Mouse (Mus musculus): ENCODE measurements around the gene Taf6.

The Taf6 gene

DNA sequence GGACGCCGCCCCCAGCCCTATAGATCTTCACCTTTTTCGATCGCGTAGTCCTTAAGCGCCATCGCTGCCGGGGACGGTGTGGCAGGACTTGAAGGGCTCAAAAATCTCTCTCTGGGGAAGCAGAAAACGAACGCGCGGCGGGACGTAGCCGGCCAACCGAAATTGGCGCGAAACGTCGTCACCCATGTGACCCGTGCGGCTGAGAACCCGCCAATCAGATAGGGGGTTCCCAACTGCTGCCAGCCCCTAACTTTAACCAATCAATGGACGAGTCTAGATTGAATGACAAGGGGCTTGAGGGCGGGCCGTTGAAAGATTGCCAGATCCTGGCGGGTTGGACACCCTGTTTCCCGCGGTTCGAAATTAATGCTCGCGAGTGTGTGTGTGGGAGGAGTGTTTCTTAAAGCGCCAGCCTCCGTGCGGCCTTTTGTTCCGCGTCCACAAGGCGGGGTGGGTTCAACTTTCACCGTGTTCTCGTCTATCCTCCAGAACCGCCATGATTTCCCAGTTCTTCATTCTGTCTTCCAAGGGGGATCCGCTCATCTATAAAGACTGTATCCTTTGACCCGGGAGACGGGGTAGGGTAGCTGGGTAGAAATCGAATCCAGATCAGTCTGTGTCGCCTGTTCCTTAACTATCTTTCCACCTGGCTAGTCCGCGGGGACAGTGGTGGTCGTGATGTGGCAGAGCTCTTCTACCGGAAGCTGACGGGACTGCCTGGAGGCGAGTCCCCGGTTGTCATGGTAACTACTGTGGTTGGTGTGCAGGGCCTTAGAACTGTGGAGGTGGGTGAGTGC is 15.4 kb downstream of the Taf6 start, which contains the start of the genes Ap4m1 and Mcm7:
TSS of gene Ap4m1 (plus strand) at position 308 of the 797 bp plus-strand sequence.
TSS of gene Mcm7 (minus strand) at position 728 of the 797 bp plus-strand sequence.
- peak; percentile 98 for DNase-seq (ENCODE audit: inconsistent ontology term)

DNA sequence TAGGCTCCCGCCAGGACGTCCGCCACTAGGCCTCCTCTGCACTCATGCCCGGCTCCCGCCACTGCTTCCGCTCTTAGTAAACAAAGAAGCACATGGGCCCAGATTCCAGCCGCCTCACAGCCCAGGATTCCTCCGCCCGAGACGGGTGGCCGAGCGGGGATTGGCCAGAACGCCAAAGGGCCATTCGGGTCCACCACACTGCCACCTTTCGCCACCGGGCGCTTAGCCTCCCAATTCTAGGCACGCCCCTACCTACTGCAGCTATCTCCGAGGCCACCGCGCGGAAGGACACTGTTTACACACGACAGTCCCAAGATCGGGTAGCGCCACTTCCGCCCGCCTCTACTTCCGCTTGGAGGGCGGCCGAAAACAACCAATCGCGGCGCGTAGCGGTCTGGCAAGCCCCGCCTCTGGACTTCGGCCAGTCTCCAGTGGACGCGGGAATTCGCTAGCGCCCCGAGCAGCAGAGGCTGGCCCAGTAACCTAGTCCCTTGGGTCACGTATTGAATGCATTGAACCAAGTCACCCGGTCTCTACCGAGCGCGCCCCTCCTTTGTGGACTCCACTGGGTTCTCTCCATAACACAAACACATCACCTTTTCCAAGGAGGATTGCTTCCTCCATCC is 16.2 kb downstream of the Taf6 start:
- peak; percentile 98 for DNase-seq (ENCODE audit: inconsistent ontology term)

DNA sequence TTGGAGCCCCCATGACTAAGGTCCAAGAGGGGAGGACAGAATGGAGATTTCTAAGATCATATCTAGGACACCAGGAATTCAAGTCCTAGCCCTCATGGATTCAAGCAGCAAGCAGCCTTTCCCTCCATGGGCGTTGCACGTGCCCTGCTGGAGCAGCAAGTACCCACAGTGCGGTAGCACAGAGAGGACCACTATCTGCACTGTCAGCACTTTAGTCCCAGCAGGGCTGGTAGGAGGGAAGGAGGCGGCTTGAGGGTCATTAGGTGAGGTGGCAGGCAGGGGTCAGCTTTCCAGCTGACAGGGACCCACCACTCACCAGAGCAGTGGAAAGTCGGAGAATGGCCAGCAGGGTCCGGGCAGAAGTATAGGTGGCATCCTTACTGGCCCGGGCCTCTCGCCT is 21.7 kb downstream of the Taf6 start:
- DNase-seq (ENCODE audit: inconsistent ontology term) = no peak

DNA sequence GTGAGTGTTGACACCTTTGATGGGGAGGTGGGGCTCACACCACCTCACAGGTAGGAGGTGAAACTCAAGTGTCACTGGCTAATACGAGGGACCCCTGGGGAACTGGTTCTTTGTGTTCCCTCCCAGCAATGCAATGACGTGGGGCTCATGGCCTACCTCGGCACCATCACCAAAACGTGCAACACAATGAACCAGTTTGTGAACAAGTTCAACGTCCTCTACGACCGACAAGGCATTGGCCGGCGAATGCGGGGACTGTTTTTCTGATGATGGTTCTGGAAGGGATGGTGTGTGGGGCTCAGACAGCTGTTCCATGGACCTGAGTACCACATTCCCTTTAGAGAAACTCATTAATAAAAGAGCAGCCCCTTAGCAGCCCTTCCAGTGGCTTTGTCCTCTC is 23.6 kb downstream of the Taf6 start:
- no peak for DNase-seq (ENCODE audit: inconsistent ontology term)

DNA sequence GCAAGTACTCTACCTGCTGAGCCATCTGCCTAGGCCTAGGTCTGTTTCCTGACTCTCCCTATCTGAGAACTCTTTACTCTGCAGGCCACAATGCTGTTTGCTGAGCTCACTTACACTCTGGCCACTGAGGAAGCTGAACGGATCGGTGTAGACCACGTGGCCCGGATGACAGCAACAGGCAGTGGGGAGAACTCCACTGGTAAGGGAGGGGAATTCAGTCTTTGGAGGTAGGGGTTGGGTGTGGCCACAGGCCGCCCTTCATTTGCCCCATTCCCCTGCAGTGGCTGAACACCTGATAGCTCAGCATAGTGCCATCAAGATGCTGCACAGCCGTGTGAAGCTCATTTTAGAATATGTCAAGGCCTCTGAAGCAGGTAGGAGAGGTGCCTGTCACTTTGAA is 24.2 kb downstream of the Taf6 start:
- no peak for DNase-seq (ENCODE audit: inconsistent ontology term)

DNA sequence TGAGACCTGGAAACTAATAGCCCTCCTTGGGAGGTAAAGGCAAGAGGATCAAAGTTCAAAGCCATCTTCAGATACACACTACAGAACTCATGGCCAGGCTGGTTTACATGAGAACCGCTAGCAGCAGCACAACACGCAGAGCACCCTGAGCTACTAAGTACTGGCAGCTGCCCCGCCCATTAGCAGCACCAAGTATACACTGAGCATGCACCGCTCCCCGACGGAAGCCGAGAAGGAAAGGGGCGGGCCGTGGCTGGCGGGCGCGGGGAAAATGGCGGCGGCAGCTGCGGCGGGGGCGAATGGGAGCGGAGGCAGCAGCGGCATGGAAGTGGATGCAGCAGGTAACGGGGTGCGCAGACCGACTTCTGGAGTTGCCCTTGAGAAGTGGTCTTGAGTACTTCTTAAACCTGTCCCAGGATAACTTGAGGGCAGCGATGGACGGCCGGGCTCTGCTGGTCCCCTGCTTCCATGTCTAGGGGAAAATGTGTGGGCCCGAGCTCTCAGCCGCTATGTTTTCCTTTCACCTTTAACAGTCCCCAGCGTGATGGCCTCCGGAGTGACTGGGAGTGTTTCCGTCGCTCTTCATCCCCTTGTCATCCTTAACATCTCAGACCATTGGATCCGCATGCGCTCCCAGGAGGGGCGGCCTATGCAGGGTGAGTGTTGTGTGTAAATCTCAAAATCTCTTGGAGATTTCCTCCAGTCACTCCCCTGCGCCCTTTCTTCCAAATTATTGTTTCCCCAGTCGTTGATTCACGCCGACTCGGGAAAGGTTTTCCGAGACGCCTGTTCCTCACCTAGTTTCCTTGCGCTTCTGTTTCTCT is 26.2 kb downstream of the Taf6 start, which contains the start of gene Cops6:
TSS of gene Cops6 (plus strand) at position 230 of the 824 bp plus-strand sequence.
- DNase-seq (ENCODE audit: inconsistent ontology term) = peak; percentile 91

DNA sequence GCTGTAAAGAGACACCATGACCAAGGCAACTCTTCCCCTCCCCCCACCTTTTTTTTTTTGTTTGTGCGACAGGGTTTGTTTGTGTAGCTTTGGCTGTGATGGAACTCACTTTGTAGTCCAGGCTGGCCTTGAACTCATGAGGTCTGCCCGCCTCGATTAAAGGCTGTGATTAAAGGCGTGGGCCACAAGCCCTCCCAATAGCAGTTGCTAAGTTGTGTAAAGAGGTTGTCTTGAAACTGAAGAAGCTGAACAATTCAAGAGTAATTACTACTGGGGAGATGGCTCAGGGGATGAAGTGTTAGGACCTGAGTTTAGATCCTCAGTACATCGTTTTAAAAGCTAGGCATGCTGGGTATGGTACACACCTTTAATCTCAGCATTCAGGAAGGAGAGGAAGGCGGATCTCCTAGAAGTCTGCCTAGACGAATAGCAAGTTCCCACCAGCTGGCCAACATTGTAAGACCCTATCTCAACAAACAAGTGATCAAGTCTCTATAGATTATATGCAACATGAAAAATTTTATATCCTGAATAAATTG is 27.0 kb downstream of the Taf6 start:
- no peak for DNase-seq (ENCODE audit: inconsistent ontology term)

DNA sequence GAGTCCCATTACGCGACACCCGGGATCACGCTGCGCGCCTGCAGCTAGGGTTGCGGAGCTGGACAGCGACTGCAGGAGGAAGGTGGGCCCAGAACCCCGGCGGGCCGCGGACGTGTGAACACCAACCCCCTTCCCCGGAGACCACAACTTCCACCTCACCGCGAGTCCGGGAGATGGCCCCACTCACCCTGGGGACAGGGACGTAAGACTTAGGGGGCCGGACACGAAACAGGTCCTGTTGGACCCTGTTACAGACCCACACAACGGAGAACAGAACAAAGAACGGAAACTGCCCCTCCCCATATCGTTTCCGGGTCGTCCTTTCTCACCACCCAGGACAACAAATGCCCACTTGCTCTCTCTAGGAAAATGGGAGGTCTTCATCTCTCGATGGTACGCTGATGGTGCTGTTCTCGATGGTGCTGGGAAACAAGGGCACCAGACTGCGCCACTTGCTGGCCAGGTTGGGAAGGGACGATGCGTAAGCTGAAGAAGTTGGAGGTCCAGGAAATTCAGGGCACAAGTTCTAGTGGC is 31.7 kb downstream of the Taf6 start, which contains the start of gene Zfp113:
TSS of gene Zfp113 (minus strand) at position 302 of the 534 bp plus-strand sequence.
- peak; percentile 95 for DNase-seq (ENCODE audit: inconsistent ontology term)

DNA sequence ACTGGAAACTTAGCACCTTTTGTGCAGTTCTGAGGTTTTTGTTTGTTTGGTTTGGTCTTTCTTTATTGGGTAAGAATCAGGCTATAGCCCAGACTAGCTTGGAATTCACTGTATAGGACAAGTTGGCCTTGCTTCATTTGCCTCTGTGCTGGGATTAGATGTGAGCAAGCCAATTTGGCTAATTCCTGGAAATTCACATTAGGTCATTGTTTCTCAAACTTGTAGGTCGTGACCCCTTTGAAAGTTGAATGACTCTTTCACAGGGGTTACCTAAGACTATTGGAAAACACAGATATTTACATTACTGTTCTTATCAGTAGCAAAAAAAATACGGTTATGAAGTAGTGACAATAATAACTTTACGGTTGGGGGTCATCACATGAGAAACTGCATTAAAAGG is 32.9 kb downstream of the Taf6 start:
- DNase-seq (ENCODE audit: inconsistent ontology term) = no peak

DNA sequence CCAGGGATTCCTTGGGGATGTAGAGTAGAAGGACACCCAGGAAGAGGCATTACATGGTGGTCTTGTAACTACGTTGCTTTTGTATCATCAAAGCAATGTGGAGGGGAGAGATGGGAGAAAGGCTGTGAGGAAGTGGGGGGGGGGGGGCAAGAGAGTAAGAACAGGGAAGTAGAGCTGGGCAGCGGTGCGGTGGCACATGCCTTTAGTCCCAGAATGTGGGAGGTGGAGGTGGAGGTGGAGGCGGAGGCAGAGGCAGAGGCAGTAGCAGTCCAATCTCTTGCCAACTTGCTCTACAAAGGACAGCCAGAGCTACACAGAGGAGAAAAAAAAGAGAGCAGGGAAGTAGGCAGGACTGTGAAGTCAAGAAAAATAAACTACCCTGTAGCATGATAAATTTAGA is 48.7 kb downstream of the Taf6 start:
- no peak for DNase-seq (ENCODE audit: inconsistent ontology term)

DNA sequence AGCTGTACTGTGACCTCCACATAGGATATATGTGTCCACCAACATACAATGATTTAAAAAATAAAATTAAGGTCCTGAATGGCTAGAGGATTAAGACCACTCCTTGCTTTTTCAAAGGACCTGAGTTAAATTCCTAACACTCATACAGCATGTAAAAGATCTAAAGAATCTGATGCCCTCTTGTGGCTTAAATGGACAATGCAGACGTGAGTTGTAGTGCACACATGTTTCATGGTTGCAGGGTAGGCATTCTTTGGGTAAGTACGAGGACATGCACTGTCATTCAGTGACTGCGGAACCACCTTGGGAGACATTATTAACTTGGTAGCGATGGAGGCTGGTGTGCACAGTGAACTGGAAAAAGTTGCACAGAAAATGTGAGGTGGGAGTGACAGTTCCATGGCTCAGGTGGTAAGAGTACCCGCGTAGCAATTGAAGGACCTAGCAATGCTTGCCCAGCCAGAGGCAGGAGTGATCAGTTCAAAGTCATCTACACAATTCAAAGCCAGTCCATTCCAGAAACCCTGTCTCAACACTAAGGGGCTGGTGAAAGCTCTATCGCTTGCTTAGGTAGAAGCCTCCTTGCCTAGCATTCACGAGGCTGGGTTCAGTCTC is 49.2 kb downstream of the Taf6 start:
- DNase-seq (ENCODE audit: inconsistent ontology term) = peak; percentile 29

DNA sequence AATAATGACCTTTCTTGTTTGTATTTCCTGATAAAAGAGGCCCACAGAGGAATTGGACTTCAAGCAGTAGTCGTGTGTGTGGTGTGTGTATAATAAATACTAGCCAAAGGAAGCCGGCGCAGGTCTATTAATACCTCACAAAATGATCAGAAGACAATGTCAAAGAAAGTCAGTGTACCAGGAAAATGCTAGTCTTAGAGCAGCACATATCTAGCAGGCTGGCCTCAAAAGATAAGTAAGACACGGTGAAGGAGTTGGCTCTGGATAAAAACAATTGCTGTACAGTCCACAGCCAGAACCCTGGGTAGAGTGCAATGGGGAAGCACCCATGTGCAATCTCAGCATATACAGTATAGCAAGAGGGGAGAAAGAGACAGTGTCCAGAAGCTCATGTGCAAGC is 50.0 kb downstream of the Taf6 start:
- no peak for DNase-seq (ENCODE audit: inconsistent ontology term)

DNA sequence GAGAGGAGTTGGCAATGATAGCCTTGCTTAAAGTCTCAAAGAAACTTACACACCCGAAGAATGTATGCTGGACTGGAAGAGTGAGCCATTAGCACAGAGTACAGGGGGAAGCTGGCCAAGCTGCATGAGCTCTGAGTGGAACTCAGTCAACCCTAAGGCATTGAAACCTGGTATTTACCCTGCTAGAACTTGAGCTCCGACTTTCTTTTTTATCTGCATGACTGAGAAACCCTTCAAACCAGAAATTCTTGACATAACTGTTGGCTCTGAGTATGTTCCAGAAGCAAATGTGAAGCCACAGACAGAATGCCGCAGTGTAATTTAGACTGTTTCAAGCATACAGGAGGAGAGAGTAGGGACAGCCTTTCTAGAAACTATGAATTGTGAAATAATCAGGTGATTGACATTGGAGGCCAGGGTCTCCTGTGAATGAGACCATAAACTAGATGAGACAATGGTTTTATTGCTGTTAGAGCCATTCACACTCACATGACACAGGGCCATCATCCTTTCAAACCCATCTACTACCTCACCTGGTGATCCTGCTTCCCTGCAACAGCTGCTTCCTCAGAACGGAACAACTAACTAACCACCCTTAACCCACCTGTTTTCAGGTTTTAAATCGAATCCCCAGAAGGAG is 54.7 kb downstream of the Taf6 start:
- DNase-seq (ENCODE audit: inconsistent ontology term) = peak; percentile 61

Data from Muller cell, postnatal 12 days (primary cell).